Mouse (Mus musculus): ENCODE data around the gene Ccdc60.

DNA sequence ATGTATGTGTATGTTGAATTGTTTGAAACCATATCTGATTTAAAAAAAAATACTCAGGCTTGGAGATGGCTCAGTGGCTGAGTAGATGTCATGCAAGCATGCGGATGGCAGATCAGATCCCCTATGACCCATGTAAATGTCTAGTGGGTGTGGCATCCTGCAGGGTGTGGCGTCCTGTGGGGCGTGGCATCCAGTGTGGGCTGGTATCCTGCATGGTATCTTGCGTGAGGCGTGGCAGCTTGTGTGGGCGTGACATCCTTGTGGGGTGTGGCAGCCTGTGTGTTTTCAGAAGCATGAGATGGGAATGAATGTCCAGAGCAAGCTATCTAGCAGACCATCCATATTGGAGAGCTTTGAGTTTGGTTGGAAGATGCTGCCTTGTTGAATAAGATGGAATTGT is 36.6 kb downstream of the Ccdc60 start:
- TF ChIP-seq ZNF384 (IDR thresholded peaks at IDR 0.05; ENCODE audit: low read depth, low read length) (no peak), CTCF (IDR thresholded peaks at IDR 0.05 in 2 of 3, conservative IDR thresholded peaks at IDR 0.05 in 1 of 3; ENCODE audit: control insufficient read depth in 1 of 3, insufficient read depth in 1 of 3, low read depth in 2 of 3, low read length in 3 of 3, poor library complexity in 1 of 3, severe bottlenecking in 1 of 3) (no peak), POLR2A (IDR thresholded peaks at IDR 0.05; ENCODE audit: control insufficient read depth in 1 of 2, insufficient read depth in 1 of 2, low read depth in 1 of 2, low read length in 2 of 2, poor library complexity in 1 of 2) (no peak), MAX (IDR thresholded peaks at IDR 0.05; ENCODE audit: low read length) (no peak), UBTF (IDR thresholded peaks at IDR 0.05; ENCODE audit: borderline replicate concordance, insufficient read depth, low read depth, low read length) (no peak), TAL1 (IDR thresholded peaks at IDR 0.05; ENCODE audit: low read length) (no peak), SIN3A (IDR thresholded peaks at IDR 0.05; ENCODE audit: low read length) (no peak), RCOR1 (IDR thresholded peaks at IDR 0.05; ENCODE audit: low read depth, low read length) (no peak), CHD2 (IDR thresholded peaks at IDR 0.05; ENCODE audit: low read length) (no peak), NELFE (IDR thresholded peaks at IDR 0.05; ENCODE audit: low read depth, low read length) (no peak), USF1 (IDR thresholded peaks at IDR 0.05; ENCODE audit: low read depth, low read length) (no peak), EP300 (IDR thresholded peaks at IDR 0.05; ENCODE audit: low read depth in 1 of 2, low read length in 2 of 2) (no peak), SMC3 (IDR thresholded peaks at IDR 0.05; ENCODE audit: low read depth, low read length) (no peak)

All from MEL (cell line).